Mouse (Mus musculus) heart, postnatal 36 days (tissue): Measurements from ENCODE around the gene P3h3. TPM values are rescaled to one million over a fixed set of nuclear protein-coding genes. Genes with fewer than 3 reads are reported as not detected.

Experiments used
- total RNA-seq, 2 experiments: library from RNA; stranded (reverse); gene quantifications; 2 replicates each; pipeline ENCODE4 v1.2.3; 2021

P3h3 gene
- total RNA-seq, 2 experiments from 2014 or later: 10.7 to 11.6 TPM

Other genes with a start within 250 kb of the P3h3 start
- gene C1s2, start 221.7 kb downstream of the P3h3 start, total RNA-seq: under 1 TPM; 0.53 to 0.57 TPM
- gene Lpcat3, start 194.7 kb downstream of the P3h3 start, total RNA-seq: 10 to 100 TPM; 51.6 TPM
- gene Emg1, start 145.6 kb downstream of the P3h3 start, total RNA-seq: 10 to 100 TPM; 64.4 to 73.8 TPM
- gene Phb2, start 145.4 kb downstream of the P3h3 start, total RNA-seq: 100 to 1,000 TPM; 311 to 336 TPM
- 1 to 10 TPM; 2.9 to 4.2 TPM for gene Ptpn6, start 119.0 kb downstream of the P3h3 start, total RNA-seq
- gene Grcc10, start 116.4 kb downstream of the P3h3 start, total RNA-seq: 100 to 1,000 TPM; 285 to 321 TPM
- gene Gm45234, start 101.7 kb downstream of the P3h3 start, total RNA-seq: under 1 TPM in 1 of 2 experiments, not detected in 1; 0.41 TPM
- gene Atn1, start 101.2 kb downstream of the P3h3 start, total RNA-seq: 10 to 100 TPM; 41.0 to 46.4 TPM
- 1 to 10 TPM; 2.2 to 2.9 TPM for gene Eno2, start 88.1 kb downstream of the P3h3 start, total RNA-seq
- gene Lrrc23, start 78.0 kb downstream of the P3h3 start, total RNA-seq: not detected
- 1 to 10 TPM; 3.6 to 4.9 TPM for gene Spsb2, start 49.1 kb downstream of the P3h3 start, total RNA-seq
- 100 to 1,000 TPM; 830 to 887 TPM for gene Tpi1, start 43.5 kb downstream of the P3h3 start, total RNA-seq
- 10 to 100 TPM; 74.0 to 85.5 TPM for gene Usp5, start 28.3 kb downstream of the P3h3 start, total RNA-seq
- gene Cdca3, start 28.2 kb downstream of the P3h3 start, total RNA-seq: under 1 TPM; 0.49 to 0.83 TPM
- 1 to 10 TPM; 5.1 to 5.9 TPM for gene Gnb3, start 17.5 kb downstream of the P3h3 start, total RNA-seq
- gene Gpr162, start 6.2 kb upstream of the P3h3 start, total RNA-seq: under 1 TPM; 0.72 to 0.98 TPM
- gene Cd4, start 30.5 kb upstream of the P3h3 start, total RNA-seq: under 1 TPM; 0.72 to 0.76 TPM
- under 1 TPM; 0.19 to 0.43 TPM for gene Lag3, start 54.0 kb upstream of the P3h3 start, total RNA-seq
- 100 to 1,000 TPM; 192 to 194 TPM for gene Ptms, start 62.4 kb upstream of the P3h3 start, total RNA-seq
- 100 to 1,000 TPM; 195 to 197 TPM for gene Mlf2, start 73.6 kb upstream of the P3h3 start, total RNA-seq
- gene Cops7a, start 107.8 kb upstream of the P3h3 start, total RNA-seq: 10 to 100 TPM; 93.6 to 98.8 TPM
- gene Pianp, start 138.9 kb upstream of the P3h3 start, total RNA-seq: 1 to 10 TPM in 1 of 2 experiments, under 1 TPM in 1; 0.81 to 1.0 TPM
- 10 to 100 TPM; 19.6 to 21.6 TPM for gene Zfp384, start 151.4 kb upstream of the P3h3 start, total RNA-seq
- 10 to 100 TPM; 30.5 to 34.4 TPM for gene Ing4, start 182.0 kb upstream of the P3h3 start, total RNA-seq
- gene Acrbp, start 191.9 kb upstream of the P3h3 start, total RNA-seq: 1 to 10 TPM; 1.7 to 2.1 TPM
- gene Lpar5, start 210.2 kb upstream of the P3h3 start, total RNA-seq: under 1 TPM in 1 of 2 experiments, not detected in 1; 0.24 TPM
- 100 to 1,000 TPM; 118 to 127 TPM for gene Chd4, start 238.2 kb upstream of the P3h3 start, total RNA-seq